Mouse (Mus musculus) lung, embryonic 16.5 days (tissue): Measurements from ENCODE around the gene Kel. TPM values are rescaled to one million over a fixed set of nuclear protein-coding genes. Genes with fewer than 3 reads are reported as not detected.

Experiments used
- ATAC-seq: fragments of 200-750 bp; cut with Nextera tagmentation; 2 replicates; pipeline ENCODE4 v1.8.0; 2017; ENCODE audit warnings: low read depth, mild to moderate bottlenecking, moderate library complexity
- H3K27ac ChIP-seq: fragments of 300-500 bp; sonication (generic); 2 replicates; pipeline ENCODE4 v1.5.1; 2014; ENCODE audit warnings: mild to moderate bottlenecking, control low read depth, low read length
- H3K27me3 ChIP-seq: fragments of 300-500 bp; sonication (generic); 2 replicates; pipeline ENCODE4 v1.6.1; 2014; ENCODE audit warnings: low read depth, low read length, mixed read lengths; ENCODE audit not compliant: control insufficient read depth, insufficient read depth
- H3K36me3 ChIP-seq: fragments of 300-500 bp; sonication (generic); 2 replicates; pipeline ENCODE4 v1.6.1; 2014; ENCODE audit warnings: low read length; ENCODE audit not compliant: control insufficient read depth, insufficient read depth
- H3K4me1 ChIP-seq: fragments of 300-500 bp; sonication (generic); replicated peaks from 2 replicates; pipeline ENCODE4 v1.6.1; 2014; ENCODE audit warnings: low read length, mixed read lengths; ENCODE audit not compliant: control insufficient read depth, insufficient read depth
- H3K4me2 ChIP-seq: fragments of 300-500 bp; sonication (generic); 2 replicates; pipeline ENCODE4 v1.6.1; 2014; ENCODE audit warnings: low read depth, low read length, control low read depth
- H3K4me3 ChIP-seq: fragments of 300-500 bp; sonication (generic); 2 replicates; pipeline ENCODE4 v1.5.1; 2014; ENCODE audit warnings: mild to moderate bottlenecking, low read length, control low read depth
- H3K9ac ChIP-seq: fragments of 300-500 bp; sonication (generic); 2 replicates; pipeline ENCODE4 v1.6.1; 2014; ENCODE audit warnings: low read length, control low read depth
- H3K9me3 ChIP-seq: fragments of 300-500 bp; sonication (generic); 2 replicates; pipeline ENCODE4 v1.6.1; 2016; ENCODE audit warnings: low read length; ENCODE audit not compliant: control insufficient read depth
- WGBS: fragments of 180-500 bp; shearing (Covaris S2); extraction: QIAGEN DNeasy Blood & Tissue Kit; methylation state at CpG from one replicate; pipeline ENCODE4 v1.1.7; 2014; 5-methylcytosine and 5-hydroxymethylcytosine counted together
- polyA plus RNA-seq: library from polyadenylated mRNA; unstranded; fragments of >200 nt; fragmentation: Nextera tagmentation; extraction: Ambion mirVana; gene quantifications from 2 replicates; pipeline ENCODE4 v1.2.1, GENCODE M21; 2015

Gene Kel
- polyA plus RNA-seq = 0.83 and 3.4 TPM in 2 replicates

DNA sequence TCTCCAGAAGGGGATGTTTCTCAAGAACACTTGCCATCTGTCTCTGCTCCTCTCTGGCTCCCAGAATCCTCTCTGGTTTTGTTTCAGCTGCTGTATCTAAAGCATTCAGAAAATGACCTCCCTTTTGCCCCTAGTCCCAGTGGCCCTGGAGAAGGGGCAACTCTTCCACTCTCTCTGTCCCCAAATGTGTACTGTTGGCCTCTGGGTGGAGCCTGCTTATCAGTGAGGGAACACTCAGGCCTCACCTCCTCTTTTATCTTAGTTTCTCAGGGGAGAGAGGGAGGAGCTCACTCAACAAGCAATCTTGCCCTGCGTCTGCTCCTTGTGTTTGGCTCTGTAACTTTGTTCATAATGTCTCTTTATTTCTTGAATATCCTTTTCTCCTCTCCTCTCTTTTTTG, at the start of gene Kel:
Gene Kel (minus strand): TSS at position 217 of the 400 bp plus-strand sequence.
- no peaks in the 10 kb centered on the region for H3K27me3 ChIP-seq
- H3K4me3 ChIP-seq = no peak within 1 kb of the TSS
- no peaks in the 10 kb centered on the region for H3K9me3 ChIP-seq
- no peak within 1 kb of the TSS for H3K9ac ChIP-seq
- WGBS = 26% methylated on average over 1 of the region's 1 CpGs
- no peaks in the 10 kb centered on the region for H3K36me3 ChIP-seq
- H3K4me1 ChIP-seq = no peaks in the 10 kb centered on the region
- H3K27ac ChIP-seq = no peak within 1 kb of the TSS
- H3K4me2 ChIP-seq = no peak within 1 kb of the TSS
- no peak for ATAC-seq

- Histone ChIP-seq H3K9me3 (no peaks in the 10 kb centered on the region), H3K4me2 (no peak overlapping the region), H3K4me3 (no peak overlapping the region), H3K27ac (no peak overlapping the region), H3K4me1 (no peaks in the 10 kb centered on the region), H3K36me3 (no peaks in the 10 kb centered on the region), H3K9ac (no peak overlapping the region), H3K27me3 (no peaks in the 10 kb centered on the region)
- no peak for ATAC-seq
- WGBS = 57% methylated on average over 5 of the region's 5 CpGs
Measured at GRCm38 (mm10) chr6:41744664-41745392, 40.7 kb upstream of the Kel start.

DNA sequence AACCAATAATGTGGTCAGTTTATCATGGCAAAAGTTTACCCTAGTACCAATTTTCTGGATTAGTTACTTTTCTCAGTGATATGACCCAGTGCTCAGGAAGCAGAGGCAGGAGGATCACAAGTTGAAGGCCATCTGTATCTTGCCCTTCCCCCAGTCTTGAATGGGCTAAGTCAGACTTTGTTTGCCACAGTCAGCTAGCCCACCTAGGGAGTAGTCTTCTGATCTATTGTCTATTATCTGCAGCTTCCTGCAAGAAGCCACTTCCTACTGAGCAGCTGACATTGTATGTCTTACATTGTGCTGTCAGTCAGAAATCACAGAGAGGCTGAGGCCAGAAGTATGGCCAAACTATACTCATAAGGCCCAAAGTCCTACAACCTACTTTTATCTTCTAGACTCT, 37.0 kb upstream of the Kel start:
- Histone ChIP-seq H3K36me3 (no peaks in the 10 kb centered on the region), H3K9ac (no peak overlapping the region), H3K4me2 (no peak overlapping the region), H3K9me3 (no peaks in the 10 kb centered on the region), H3K4me3 (no peak overlapping the region), H3K27ac (no peak overlapping the region), H3K4me1 (no peaks in the 10 kb centered on the region), H3K27me3 (no peaks in the 10 kb centered on the region)
- ATAC-seq = no peak

DNA sequence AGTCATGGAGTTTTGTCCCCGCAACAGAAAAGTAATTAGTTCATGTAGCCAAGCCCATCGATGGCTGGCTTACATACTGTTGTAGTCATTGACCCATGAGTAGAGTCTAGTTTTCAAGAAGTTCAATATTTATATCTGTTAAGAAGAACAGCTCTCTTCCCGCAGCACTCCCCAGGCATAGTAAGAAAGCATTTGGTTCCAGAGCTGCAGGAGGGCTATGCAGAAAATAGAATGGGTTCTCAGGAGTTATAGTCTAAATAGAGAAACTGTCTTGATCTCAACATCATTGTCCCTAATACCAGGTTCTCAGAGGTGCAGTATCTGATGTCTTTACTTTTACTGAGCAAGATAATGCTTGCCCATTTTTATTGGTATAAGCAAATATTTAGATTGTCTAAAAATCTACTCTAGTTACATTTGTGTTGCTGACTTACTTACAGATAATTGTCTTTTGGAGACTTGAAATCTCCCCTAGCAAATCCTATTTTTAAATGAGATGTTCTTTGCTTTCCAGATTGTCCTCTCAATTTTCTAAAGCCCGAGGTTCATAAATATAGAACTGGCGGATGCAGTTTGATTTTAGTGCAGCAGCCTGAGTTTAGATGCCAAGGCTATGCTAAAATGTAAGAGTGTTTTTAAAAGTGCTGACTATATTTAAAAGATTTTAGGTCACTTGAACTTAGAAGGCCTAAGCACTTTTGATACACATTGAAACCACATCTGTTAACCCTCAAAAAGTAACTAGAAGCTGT, 30.8 kb upstream of the Kel start:
- Histone ChIP-seq H3K9ac (no peak overlapping the region), H3K27ac (no peak overlapping the region), H3K4me2 (no peak overlapping the region), H3K4me1 (no peaks in the 10 kb centered on the region), H3K36me3 (no peaks in the 10 kb centered on the region), H3K4me3 (no peak overlapping the region), H3K9me3 (no peaks in the 10 kb centered on the region), H3K27me3 (no peaks in the 10 kb centered on the region)
- ATAC-seq = no peak
- WGBS = 85% methylated on average over 5 of the region's 5 CpGs

DNA sequence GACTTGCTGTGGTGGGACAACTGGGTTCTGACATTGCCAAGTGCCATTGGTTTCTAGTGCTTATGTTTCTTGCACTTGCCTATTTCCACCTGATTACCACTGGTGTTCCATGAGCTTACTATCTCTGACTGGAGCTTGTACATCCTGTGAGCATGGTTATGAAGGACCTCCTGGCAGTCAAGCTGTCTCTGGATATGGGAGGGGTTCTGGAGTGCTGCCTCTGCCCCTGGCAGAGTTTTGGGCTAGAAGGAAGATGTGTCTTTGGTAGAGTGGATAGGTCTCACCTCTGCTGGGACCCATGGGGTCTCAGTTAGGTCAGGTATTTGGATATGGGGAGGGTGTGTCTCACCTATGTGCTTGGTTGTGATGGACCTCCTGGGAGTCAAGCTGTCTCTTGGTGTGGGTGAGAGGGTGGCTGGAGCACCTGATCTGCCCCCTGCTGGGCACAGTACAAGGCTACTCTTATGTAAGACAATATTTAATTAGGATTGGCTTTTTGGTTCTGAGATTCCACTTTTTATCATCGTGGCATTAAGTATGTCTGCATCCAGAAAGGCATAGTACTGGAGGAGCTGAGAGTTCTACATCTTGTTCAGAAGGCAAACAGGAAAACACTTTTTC, 24.0 kb upstream of the Kel start:
- no peak overlapping the region for H3K27ac ChIP-seq
- WGBS = 58% methylated on average over 1 of the region's 1 CpGs
- no peak overlapping the region for H3K4me2 ChIP-seq
- H3K9ac ChIP-seq = no peak overlapping the region
- no peaks in the 10 kb centered on the region for H3K4me1 ChIP-seq
- no peaks in the 10 kb centered on the region for H3K27me3 ChIP-seq
- ATAC-seq = no peak
- H3K36me3 ChIP-seq = no peaks in the 10 kb centered on the region
- no peaks in the 10 kb centered on the region for H3K9me3 ChIP-seq
- H3K4me3 ChIP-seq = no peak overlapping the region

DNA sequence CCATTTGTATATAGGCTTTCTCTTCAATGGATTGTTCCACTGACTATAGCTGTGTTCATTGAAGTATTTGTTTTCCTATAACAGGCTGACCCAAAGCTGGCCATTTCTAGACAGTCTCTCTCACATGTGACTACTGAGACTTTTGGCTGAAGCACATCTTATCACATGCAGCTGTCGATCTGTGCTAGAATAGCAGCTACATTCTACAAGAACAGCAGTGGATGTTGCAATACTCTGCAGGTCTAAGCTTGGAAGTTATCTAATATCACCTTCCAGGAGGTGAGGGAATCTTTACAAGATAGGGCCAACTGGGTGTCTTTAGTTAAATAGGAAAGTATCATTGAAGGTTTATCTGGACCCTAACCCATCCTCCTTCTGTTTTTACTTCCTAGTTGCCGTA, 17.3 kb upstream of the Kel start:
- Histone ChIP-seq H3K27ac (no peak overlapping the region), H3K27me3 (no peaks in the 10 kb centered on the region), H3K36me3 (no peaks in the 10 kb centered on the region), H3K4me3 (no peak overlapping the region), H3K4me2 (no peak overlapping the region), H3K9ac (no peak overlapping the region), H3K9me3 (no peaks in the 10 kb centered on the region), H3K4me1 (no peaks in the 10 kb centered on the region)
- 67% methylated on average over 2 of the region's 2 CpGs for WGBS
- ATAC-seq = no peak

GRCm38 (mm10) chr6:41710281-41710680, 6.1 kb upstream of the Kel start:
- no peak for ATAC-seq
- 70% methylated on average over 1 of the region's 1 CpGs for WGBS
- Histone ChIP-seq H3K4me1 (no peaks in the 10 kb centered on the region), H3K4me3 (no peak overlapping the region), H3K4me2 (no peak overlapping the region), H3K27ac (no peak overlapping the region), H3K36me3 (no peaks in the 10 kb centered on the region), H3K9ac (no peak overlapping the region), H3K9me3 (no peaks in the 10 kb centered on the region), H3K27me3 (no peaks in the 10 kb centered on the region)

DNA sequence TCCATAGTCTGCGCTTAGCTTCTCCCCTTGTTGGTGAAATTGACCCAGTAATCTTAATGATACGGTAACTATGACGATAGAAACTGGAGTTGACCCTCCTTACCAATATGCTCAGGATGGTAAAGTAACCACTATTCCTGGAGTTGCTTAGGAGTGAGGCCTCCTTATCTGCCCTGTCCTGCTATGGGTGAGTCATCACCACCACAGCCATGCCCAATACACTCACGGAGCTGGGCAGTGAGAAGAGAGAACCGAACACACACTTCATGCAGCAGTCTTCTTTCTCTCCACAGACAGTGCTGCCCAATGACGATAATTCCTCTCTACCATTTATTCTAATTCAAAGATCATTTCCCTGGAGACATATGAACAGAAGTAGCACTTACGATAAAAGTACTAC, 2.1 kb upstream of the Kel start:
- 90% methylated on average over 7 of the region's 7 CpGs for WGBS
- Histone ChIP-seq H3K27ac (no peak overlapping the region), H3K9ac (no peak overlapping the region), H3K9me3 (no peaks in the 10 kb centered on the region), H3K36me3 (no peaks in the 10 kb centered on the region), H3K4me1 (no peaks in the 10 kb centered on the region), H3K4me3 (no peak overlapping the region), H3K4me2 (no peak overlapping the region), H3K27me3 (no peaks in the 10 kb centered on the region)
- no peak; the same call in 1 of the 2 replicates for ATAC-seq

DNA sequence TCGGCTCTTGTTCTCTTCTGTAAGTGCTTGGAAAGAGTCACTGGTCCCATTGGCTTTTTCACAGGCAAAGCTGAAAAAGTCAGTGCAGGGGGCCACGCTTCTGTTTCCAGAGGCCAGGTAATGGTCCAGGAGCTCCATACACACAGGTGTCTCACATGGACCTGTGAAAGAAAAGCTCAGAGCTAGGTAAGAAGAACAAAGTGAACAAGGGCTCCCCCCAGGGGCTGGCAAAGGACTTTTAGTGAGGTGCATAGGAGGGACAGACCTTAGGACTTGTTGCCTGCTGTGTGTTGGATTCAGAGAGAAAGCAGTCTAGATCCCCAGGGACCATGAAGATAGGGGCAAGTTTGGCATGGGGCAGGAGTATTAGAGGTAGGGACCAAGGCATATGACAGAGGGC, 1.2 kb downstream of the Kel start:
- no peak for ATAC-seq
- no peak overlapping the region for H3K4me3 ChIP-seq

More for the DNA sequence above, 1.2 kb downstream of the Kel start:
- no peaks in the 10 kb centered on the region for H3K9me3 ChIP-seq
- no peaks in the 10 kb centered on the region for H3K36me3 ChIP-seq
- no peak overlapping the region for H3K4me2 ChIP-seq
- no peak overlapping the region for H3K9ac ChIP-seq
- no peaks in the 10 kb centered on the region for H3K4me1 ChIP-seq
- H3K27ac ChIP-seq = no peak overlapping the region
- no peaks in the 10 kb centered on the region for H3K27me3 ChIP-seq
- WGBS = 62% methylated on average over 2 of the region's 2 CpGs
